Mouse (Mus musculus): ENCODE data around the gene Zg16. TPM values are rescaled to one million over a fixed set of nuclear protein-coding genes. Genes with fewer than 3 reads are reported as not detected.
A peak's percentile ranks its signal among the peaks of the same experiment; 100 is the strongest.

Gene Zg16
- polyA plus RNA-seq, 1 experiment from 2014 or later, result 0.30 TPM

DNA sequence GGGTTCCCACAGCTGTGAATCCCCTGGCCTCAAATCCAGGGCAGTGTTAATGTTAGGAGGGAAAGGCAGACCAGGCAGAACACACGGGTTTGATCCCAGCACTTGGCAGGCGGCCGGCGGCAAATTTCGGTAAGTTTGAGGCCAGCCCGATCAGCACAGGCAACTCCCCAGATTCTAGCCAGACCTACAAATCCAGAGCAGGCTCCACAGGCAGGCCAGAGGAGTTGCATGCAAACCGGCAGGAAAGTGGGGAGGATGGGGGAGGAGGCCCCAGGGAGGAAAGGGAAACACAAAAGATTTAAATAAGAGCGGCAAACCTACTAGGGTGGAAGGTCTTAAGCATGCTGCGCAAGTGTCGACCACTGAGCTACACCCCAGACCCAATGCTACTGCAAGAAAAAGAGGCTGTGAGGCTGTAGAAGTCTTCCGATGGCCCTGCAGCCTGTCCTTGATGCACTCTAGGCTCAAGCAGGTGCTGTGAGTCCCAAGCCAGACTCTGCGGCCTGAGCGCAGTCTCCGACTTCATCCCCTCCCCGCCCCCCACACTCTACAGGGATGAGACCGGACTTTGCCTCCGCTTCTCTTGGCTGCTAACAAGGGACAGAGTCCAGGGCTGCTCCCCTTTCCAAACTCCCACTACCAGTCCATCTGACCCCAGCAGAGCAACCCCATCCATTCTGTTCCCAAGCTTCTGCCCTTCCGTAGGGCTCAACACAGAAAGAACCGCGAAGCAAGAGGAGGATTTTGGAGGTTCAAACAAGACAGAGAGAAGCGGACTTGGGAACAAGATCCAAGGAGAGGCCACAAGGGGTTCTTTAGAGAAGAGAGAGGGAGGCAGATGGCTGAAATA lies 34.2 kb upstream of the Zg16 start:
- Histone ChIP-seq H3K4me2 (replicated peaks; ENCODE audit: low read depth, low read length) (no peak overlapping the region), H3K4me1 (ENCODE audit: insufficient read depth, low read depth, low read length) (no peaks in the 10 kb centered on the region), H3K27me3 (replicated peaks; ENCODE audit: insufficient read depth, low read length) (no peaks in the 10 kb centered on the region), H3K36me3 (ENCODE audit: insufficient read depth, low read length) (no peaks in the 10 kb centered on the region), H3K9me3 (ENCODE audit: low read length) (no peaks in the 10 kb centered on the region), H3K9ac (replicated peaks; ENCODE audit: low read depth) (no peak overlapping the region), H3K27ac (ENCODE audit: low read length) (no peak overlapping the region), H3K4me3 (ENCODE audit: low read depth, low read length) (no peak overlapping the region)
- ATAC-seq (no peak), DNase-seq (ENCODE audit: low spot score) (no peak)
- WGBS, result 22% methylated on average over 21 of the region's 21 CpGs
- no peak for TF ChIP-seq EP300 (IDR thresholded peaks at IDR 0.05)
- no peak for TF ChIP-seq CTCF (IDR thresholded peaks at IDR 0.05)

DNA sequence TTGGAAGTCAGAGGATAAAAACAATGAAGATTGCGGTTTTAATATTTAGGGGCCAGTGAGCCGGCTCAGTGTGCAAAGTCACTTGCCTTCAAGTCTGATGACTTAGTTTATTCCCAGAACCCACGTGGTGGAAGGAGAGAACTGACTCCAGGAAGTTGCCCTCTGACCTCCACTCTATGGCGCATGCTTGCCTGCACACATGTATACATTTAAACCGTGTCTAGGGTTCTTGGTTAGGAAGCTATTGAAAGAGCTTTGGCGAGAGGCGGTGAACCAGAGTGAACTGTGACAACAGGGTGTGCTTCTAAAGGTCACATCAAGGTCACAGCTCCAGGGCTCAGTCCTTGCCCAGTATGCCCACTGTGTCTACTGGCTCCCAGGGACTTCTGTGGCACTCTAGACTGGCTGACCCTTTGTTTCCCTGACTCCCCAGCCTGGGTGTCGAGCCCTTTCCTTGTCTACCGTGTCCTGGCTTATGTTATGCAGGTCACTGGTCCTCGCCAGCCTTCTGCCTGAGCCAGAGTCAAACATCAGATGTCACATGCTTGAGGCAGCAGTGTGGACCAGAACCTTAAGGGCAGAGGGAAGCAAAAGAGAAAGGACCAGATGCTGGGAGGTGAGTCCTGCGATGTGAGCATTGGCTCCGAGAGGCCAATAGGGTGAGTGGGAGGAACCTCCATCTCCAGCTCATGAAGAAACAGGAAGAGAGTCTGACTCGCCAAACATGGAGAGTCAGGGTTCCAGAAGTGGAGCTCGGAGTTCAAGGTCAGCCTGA lies 31.7 kb upstream of the Zg16 start:
- Histone ChIP-seq H3K9me3 (ENCODE audit: low read length) (no peaks in the 10 kb centered on the region), H3K9ac (replicated peaks; ENCODE audit: low read depth) (no peak overlapping the region), H3K4me2 (replicated peaks; ENCODE audit: low read depth, low read length) (no peak overlapping the region), H3K36me3 (ENCODE audit: insufficient read depth, low read length) (no peaks in the 10 kb centered on the region), H3K4me3 (ENCODE audit: low read depth, low read length) (no peak overlapping the region), H3K4me1 (ENCODE audit: insufficient read depth, low read depth, low read length) (no peaks in the 10 kb centered on the region), H3K27me3 (replicated peaks; ENCODE audit: insufficient read depth, low read length) (no peaks in the 10 kb centered on the region), H3K27ac (ENCODE audit: low read length) (no peak overlapping the region)
- DNase-seq (ENCODE audit: low spot score), result no peak
- ATAC-seq, result no peak
- 57% methylated on average over 14 of the region's 14 CpGs for WGBS
- no peak for TF ChIP-seq CTCF (IDR thresholded peaks at IDR 0.05)
- TF ChIP-seq EP300 (IDR thresholded peaks at IDR 0.05), result no peak

DNA sequence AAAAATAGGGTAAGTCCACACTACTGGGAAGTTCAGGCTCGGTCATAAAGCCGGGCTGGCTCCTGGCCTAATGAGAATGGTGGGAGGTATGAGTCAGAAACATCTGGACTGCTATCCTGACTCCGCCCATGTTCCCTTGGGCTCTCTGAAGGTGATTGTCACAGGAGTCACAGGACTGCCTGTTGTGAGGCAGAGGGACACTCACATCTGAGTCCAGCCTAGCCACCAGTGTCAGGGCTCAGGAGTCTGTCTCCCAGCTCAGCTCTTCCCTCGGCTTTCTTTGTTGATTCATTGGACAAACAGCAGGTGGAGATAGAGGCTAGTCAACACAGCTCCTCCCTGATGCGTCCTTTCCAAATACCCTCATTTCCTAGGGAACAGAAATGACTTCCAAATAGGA lies 30.8 kb upstream of the Zg16 start:
- Histone ChIP-seq H3K36me3 (ENCODE audit: insufficient read depth, low read length) (no peaks in the 10 kb centered on the region), H3K4me3 (ENCODE audit: low read depth, low read length) (no peak overlapping the region), H3K9me3 (ENCODE audit: low read length) (no peaks in the 10 kb centered on the region), H3K4me2 (replicated peaks; ENCODE audit: low read depth, low read length) (no peak overlapping the region), H3K27ac (ENCODE audit: low read length) (no peak overlapping the region), H3K4me1 (ENCODE audit: insufficient read depth, low read depth, low read length) (no peaks in the 10 kb centered on the region), H3K9ac (replicated peaks; ENCODE audit: low read depth) (no peak overlapping the region), H3K27me3 (replicated peaks; ENCODE audit: insufficient read depth, low read length) (no peaks in the 10 kb centered on the region)
- TF ChIP-seq EP300 (IDR thresholded peaks at IDR 0.05), result no peak
- TF ChIP-seq CTCF (IDR thresholded peaks at IDR 0.05), result peak; percentile 50
- WGBS, result 21% methylated on average over 5 of the region's 5 CpGs
- DNase-seq (ENCODE audit: low spot score) (peak; percentile 54), ATAC-seq (peak; percentile 27)

DNA sequence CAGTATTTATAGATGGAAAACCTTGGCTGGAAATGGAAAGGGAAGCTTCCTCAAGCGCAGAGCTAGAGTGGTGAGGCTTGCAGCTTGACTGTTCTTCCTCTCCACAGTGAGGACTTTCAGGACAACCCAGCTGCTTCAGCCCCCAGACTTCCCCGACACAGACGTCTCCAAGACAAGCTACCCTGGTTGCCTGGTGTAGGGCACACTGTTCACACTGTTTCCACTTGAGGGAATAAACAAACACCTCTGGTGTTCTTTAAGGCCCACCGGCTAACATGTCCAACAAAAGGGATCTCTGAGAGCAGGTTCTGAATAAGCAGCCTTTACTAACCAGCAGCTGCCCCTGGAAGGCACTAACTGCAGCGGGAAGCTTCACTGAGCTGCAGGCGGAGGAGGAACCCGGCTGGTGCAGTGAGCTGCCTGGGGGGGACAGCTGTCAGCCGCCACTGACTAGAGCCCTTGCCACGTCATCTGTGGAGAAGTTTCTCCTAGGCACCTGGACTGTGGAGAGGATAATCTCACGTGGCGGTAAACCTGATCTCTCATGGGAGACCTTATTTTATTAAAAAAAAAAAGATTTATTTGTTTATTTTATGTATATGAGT lies 29.3 kb upstream of the Zg16 start:
- Histone ChIP-seq H3K4me2 (replicated peaks; ENCODE audit: low read depth, low read length) (no peak overlapping the region), H3K4me1 (ENCODE audit: insufficient read depth, low read depth, low read length) (no peaks in the 10 kb centered on the region), H3K9ac (replicated peaks; ENCODE audit: low read depth) (no peak overlapping the region), H3K27me3 (replicated peaks; ENCODE audit: insufficient read depth, low read length) (no peaks in the 10 kb centered on the region), H3K9me3 (ENCODE audit: low read length) (no peaks in the 10 kb centered on the region), H3K4me3 (ENCODE audit: low read depth, low read length) (no peak overlapping the region), H3K36me3 (ENCODE audit: insufficient read depth, low read length) (no peaks in the 10 kb centered on the region), H3K27ac (ENCODE audit: low read length) (no peak overlapping the region)
- TF ChIP-seq CTCF (IDR thresholded peaks at IDR 0.05) (no peak), EP300 (IDR thresholded peaks at IDR 0.05) (no peak)
- no peak for DNase-seq (ENCODE audit: low spot score)
- 47% methylated on average over 11 of the region's 11 CpGs for WGBS
- no peak for ATAC-seq

DNA sequence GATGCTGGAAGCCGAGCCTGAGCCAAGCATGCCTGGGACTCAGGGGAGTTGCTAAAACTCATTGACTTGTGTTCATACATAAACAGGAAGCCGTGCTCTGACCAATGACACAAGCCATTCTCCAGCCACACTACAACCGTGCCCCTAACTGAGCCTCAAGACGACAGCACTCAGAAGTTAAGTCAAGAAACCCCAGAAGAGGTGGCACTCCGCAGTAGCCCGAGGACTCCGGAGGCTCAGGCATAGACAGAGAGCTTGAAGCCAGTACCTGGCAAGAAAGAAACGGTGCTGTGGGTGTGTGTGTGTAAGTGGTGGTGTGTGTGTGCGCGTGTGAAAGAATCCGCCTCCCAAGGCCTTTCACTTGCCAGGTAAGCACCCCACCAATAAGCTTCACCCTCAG lies 27.8 kb upstream of the Zg16 start:
- Histone ChIP-seq H3K4me3 (ENCODE audit: low read depth, low read length) (no peak overlapping the region), H3K4me1 (ENCODE audit: insufficient read depth, low read depth, low read length) (no peaks in the 10 kb centered on the region), H3K9ac (replicated peaks; ENCODE audit: low read depth) (no peak overlapping the region), H3K4me2 (replicated peaks; ENCODE audit: low read depth, low read length) (no peak overlapping the region), H3K9me3 (ENCODE audit: low read length) (no peaks in the 10 kb centered on the region), H3K27me3 (replicated peaks; ENCODE audit: insufficient read depth, low read length) (no peaks in the 10 kb centered on the region), H3K27ac (ENCODE audit: low read length) (no peak overlapping the region), H3K36me3 (ENCODE audit: insufficient read depth, low read length) (no peaks in the 10 kb centered on the region)
- ATAC-seq, result no peak
- DNase-seq (ENCODE audit: low spot score), result no peak
- WGBS, result 64% methylated on average over 11 of the region's 11 CpGs
- TF ChIP-seq CTCF (IDR thresholded peaks at IDR 0.05) (no peak), EP300 (IDR thresholded peaks at IDR 0.05) (no peak)

DNA sequence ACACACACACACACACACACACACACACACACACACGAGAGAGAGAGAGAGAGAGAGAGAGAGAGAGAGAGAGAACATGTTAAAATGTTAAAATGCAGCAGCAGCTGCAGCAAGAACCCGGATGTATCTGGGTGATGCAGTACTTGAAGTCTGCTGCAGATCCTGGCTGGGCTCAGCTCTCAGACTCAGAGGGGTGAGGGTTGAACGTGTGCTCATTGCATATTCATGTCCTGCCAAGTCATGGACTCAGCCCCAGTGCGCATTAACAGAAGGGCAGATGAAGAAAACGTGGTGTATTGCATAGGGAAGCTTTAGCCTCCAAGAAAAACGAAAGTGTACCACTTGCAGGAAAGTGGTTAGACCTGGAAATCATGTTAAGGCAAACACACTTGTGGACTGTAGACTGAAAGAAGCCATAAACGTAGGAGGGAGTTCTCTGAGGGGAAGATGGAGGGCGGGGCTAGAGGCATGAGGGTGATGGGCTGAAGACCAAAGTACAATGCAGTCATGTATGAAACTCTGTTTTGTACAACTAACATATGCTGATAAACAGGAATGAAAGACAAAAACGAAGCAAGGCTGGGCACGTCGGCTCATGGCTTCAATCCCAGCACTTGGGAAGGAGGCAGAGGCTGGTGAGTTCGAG lies 26.6 kb upstream of the Zg16 start:
- Histone ChIP-seq H3K4me1 (ENCODE audit: insufficient read depth, low read depth, low read length) (no peaks in the 10 kb centered on the region), H3K4me2 (replicated peaks; ENCODE audit: low read depth, low read length) (no peak overlapping the region), H3K4me3 (ENCODE audit: low read depth, low read length) (no peak overlapping the region), H3K36me3 (ENCODE audit: insufficient read depth, low read length) (no peaks in the 10 kb centered on the region), H3K9ac (replicated peaks; ENCODE audit: low read depth) (no peak overlapping the region), H3K27me3 (replicated peaks; ENCODE audit: insufficient read depth, low read length) (no peaks in the 10 kb centered on the region), H3K27ac (ENCODE audit: low read length) (no peak overlapping the region), H3K9me3 (ENCODE audit: low read length) (no peaks in the 10 kb centered on the region)
- 46% methylated on average over 11 of the region's 12 CpGs for WGBS
- DNase-seq (ENCODE audit: low spot score) (peak; percentile 48), ATAC-seq (peak; percentile 44)
- TF ChIP-seq EP300 (IDR thresholded peaks at IDR 0.05) (no peak), CTCF (IDR thresholded peaks at IDR 0.05) (no peak)
